Mouse (Mus musculus) limb, embryonic 10.5 days (tissue): ENCODE measurements around the gene Map1lc3b. TPM values are rescaled to one million over a fixed set of nuclear protein-coding genes. Genes with fewer than 3 reads are reported as not detected.

Experiments
- DNase-seq: peaks from one replicate; pipeline ENCODE4 v3.0.0-alpha.2; 2017; ENCODE audit warnings: low spot score
- H3K27ac ChIP-seq: fragments of 300-500 bp; sonication (generic); 2 replicates; pipeline ENCODE4 v1.5.1; 2016; ENCODE audit warnings: mild to moderate bottlenecking
- H3K27me3 ChIP-seq: fragments of 300-500 bp; sonication (generic); 2 replicates; pipeline ENCODE4 v1.6.1; 2016; ENCODE audit warnings: low read depth, mild to moderate bottlenecking; ENCODE audit not compliant: poor library complexity, severe bottlenecking
- H3K36me3 ChIP-seq: fragments of 300-500 bp; sonication (generic); 2 replicates; pipeline ENCODE4 v1.6.1; 2016; ENCODE audit warnings: mild to moderate bottlenecking, moderate library complexity
- H3K4me1 ChIP-seq: fragments of 300-500 bp; sonication (generic); 2 replicates; pipeline ENCODE4 v1.6.1; 2016
- H3K4me3 ChIP-seq: fragments of 300-500 bp; sonication (generic); 2 replicates; pipeline ENCODE4 v1.5.1; 2016; ENCODE audit warnings: mild to moderate bottlenecking, moderate library complexity
- H3K9me3 ChIP-seq: fragments of 300-500 bp; sonication (generic); replicated peaks from 2 replicates; pipeline ENCODE4 v1.6.1; 2016; ENCODE audit warnings: mild to moderate bottlenecking
- WGBS: fragments of 180-500 bp; shearing (Covaris S2); methylation state at CpG from one replicate; pipeline ENCODE4 v1.1.7; 2016; 5-methylcytosine and 5-hydroxymethylcytosine counted together
- polyA plus RNA-seq: library from polyadenylated mRNA; unstranded; fragments of >200 nt; fragmentation: Nextera tagmentation; extraction: Ambion mirVana; gene quantifications from 2 replicates; pipeline ENCODE4 v1.2.1, GENCODE M21; 2016

The Map1lc3b gene
- polyA plus RNA-seq, 1 experiment from 2014 or later: 189 TPM

DNA sequence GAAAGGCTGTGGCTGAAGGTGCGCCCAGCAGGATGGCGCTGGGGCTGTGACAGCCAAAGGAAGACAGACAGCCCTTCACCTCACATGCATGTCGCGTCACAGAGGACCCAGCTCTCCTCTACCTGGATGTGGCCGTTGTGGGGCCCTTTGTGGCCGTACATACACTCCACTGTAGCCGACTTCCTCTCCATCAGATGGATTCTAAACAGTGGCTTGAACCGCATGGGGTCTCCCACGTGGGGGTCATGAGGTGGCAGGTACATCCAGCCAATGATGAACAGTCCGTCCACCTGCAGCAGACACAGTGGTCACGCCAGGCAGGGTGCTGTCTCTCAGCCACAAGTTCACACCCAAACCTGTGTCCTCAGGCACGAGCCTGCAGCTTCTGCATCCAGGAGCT, 30.4 kb upstream of the Map1lc3b start:
- DNase-seq: no peak
- Histone ChIP-seq H3K4me1 (no peaks in the 10 kb centered on the region), H3K27ac (no peak overlapping the region), H3K27me3 (no peaks in the 10 kb centered on the region), H3K36me3 (peaks cover 66% of the 10 kb centered on the region), H3K9me3 (no peaks in the 10 kb centered on the region), H3K4me3 (no peak overlapping the region)
- WGBS: 93% methylated on average over 12 of the region's 12 CpGs

DNA sequence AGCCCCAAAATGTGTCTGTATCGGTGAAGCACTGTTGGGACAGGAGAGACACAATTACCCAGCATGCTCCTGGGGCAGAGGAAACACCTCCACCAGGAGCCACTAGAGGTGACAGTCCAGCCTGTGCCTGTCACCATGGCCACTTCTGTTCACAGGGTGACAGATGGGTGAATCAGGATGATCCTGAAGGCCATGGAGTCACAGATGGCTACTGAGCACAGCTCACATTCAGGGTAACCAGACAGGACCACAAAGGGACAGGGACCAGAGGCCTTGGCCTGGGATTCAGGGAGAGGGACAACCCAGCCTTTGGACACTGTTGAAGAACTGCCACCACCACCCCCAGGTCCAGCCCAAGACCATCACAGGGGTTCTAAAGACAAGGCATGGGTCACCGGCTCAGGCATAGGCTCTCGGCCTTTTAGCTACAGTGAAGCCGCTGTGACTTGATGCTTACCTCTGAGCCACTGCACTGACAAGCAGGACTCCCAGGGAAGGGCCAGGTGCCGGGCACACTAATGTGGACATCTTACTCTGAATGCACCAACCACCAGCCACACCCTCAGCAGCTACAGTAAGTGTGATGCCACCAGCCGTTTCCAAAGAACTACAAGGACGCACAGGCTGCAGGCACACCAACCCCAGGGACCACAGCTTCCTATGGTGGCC, 29.6 kb upstream of the Map1lc3b start:
- Histone ChIP-seq H3K4me1 (peaks cover 6% of the 10 kb centered on the region; the same call in 1 of the 2 replicates), H3K27me3 (no peaks in the 10 kb centered on the region), H3K9me3 (no peaks in the 10 kb centered on the region), H3K36me3 (peaks cover 66% of the 10 kb centered on the region), H3K4me3 (no peak overlapping the region), H3K27ac (no peak overlapping the region)
- WGBS: 93% methylated on average over 7 of the region's 7 CpGs
- no peak for DNase-seq

DNA sequence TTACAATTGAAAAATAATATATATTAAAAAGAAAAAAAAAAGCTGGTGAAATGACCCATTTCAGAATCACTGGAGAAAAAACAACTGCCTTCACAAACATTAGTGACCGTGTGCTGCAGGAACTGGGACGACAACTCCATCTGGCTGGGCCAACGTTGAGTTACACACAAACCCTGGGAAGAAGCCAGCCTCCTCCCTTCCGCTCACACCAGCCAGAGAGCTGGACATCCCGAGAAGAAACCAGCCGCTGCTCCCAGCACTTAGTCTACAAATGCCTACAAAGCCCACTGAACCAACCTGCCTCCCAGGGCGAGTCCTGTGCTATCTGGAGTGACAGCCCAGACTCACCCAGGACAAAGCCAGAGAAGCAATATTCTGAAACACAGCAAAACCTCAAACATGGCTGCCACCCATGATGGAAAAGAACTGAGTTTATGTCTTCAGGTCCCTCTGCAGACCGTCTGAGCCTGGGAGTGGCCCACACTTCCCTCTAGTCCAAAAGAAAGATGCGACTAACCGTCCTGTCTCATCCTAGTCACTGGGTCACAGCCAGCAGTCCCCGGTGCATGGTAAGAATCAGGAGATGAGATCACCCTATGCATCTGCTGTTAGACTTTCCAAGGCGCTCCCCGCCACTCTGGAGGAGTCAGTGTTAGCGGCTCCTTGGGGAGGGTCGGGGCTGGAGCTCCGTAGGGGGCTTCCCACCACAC, 28.4 kb upstream of the Map1lc3b start:
- H3K27ac ChIP-seq: no peak overlapping the region
- H3K4me1 ChIP-seq: peaks cover 6% of the 10 kb centered on the region; the same call in 1 of the 2 replicates
- no peak overlapping the region for H3K4me3 ChIP-seq
- peaks cover 64% of the 10 kb centered on the region for H3K36me3 ChIP-seq
- whole genome bisulfite sequencing: 91% methylated on average over 16 of the region's 16 CpGs
- no peaks in the 10 kb centered on the region for H3K9me3 ChIP-seq
- H3K27me3 ChIP-seq: no peaks in the 10 kb centered on the region
- no peak for DNase-seq

GRCm38 (mm10) chr8:121562941-121563351, 27.2 kb upstream of the Map1lc3b start:
- H3K27ac ChIP-seq: no peak overlapping the region
- no peak overlapping the region for H3K4me3 ChIP-seq
- no peaks in the 10 kb centered on the region for H3K27me3 ChIP-seq
- peaks cover 10% of the 10 kb centered on the region; the same call in 1 of the 2 replicates for H3K4me1 ChIP-seq
- H3K9me3 ChIP-seq: no peaks in the 10 kb centered on the region
- no peak for DNase-seq
- WGBS: 87% methylated on average over 9 of the region's 9 CpGs
- H3K36me3 ChIP-seq: peaks cover 59% of the 10 kb centered on the region

DNA sequence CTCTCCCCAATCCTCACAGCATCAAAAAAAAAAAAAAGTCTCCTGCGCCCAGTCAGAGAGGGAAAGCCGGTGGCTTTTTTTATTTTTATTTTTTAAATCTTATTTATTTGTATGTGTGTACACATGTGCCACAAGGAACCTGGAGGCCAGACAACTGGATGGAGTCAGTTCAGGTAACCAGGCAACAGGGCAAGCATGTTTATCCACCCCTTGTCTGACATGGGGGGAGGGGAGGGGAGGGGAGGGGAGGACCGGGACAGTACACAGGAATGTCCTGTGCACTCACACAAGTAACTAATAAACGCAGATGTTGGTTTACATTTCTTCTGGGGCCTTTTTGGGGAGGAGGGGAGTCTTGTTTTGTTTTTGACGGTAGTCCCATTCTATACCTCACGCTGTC, 26.5 kb upstream of the Map1lc3b start:
- Histone ChIP-seq H3K4me1 (peaks cover 18% of the 10 kb centered on the region; the same call in 1 of the 2 replicates), H3K9me3 (no peaks in the 10 kb centered on the region), H3K27ac (no peak overlapping the region), H3K27me3 (no peaks in the 10 kb centered on the region), H3K4me3 (no peak overlapping the region), H3K36me3 (peaks cover 51% of the 10 kb centered on the region)
- WGBS: 86% methylated on average over 6 of the region's 6 CpGs
- DNase-seq: no peak

- no peak for DNase-seq
- Histone ChIP-seq H3K27ac (no peak overlapping the region), H3K27me3 (no peaks in the 10 kb centered on the region), H3K4me3 (no peak overlapping the region), H3K36me3 (peaks cover 24% of the 10 kb centered on the region), H3K9me3 (no peaks in the 10 kb centered on the region), H3K4me1 (peaks cover 29% of the 10 kb centered on the region)
- 67% methylated on average over 6 of the region's 6 CpGs for WGBS
These were observed 21.8 kb upstream of the Map1lc3b start for GRCm38 (mm10) chr8:121568321-121568720.

- Histone ChIP-seq H3K36me3 (peaks cover 12% of the 10 kb centered on the region), H3K4me1 (peaks cover 24% of the 10 kb centered on the region), H3K4me3 (no peak overlapping the region), H3K27me3 (no peaks in the 10 kb centered on the region), H3K9me3 (no peaks in the 10 kb centered on the region), H3K27ac (no peak overlapping the region)
- no peak for DNase-seq
- WGBS: 84% methylated on average over 21 of the region's 21 CpGs
These were observed 19.8 kb upstream of the Map1lc3b start for GRCm38 (mm10) chr8:121570335-121570734.

GRCm38 (mm10) chr8:121570801-121571200, 19.4 kb upstream of the Map1lc3b start:
- Histone ChIP-seq H3K27me3 (no peaks in the 10 kb centered on the region), H3K27ac (no peak overlapping the region), H3K4me1 (peaks cover 28% of the 10 kb centered on the region), H3K9me3 (no peaks in the 10 kb centered on the region), H3K4me3 (no peak overlapping the region), H3K36me3 (0 out of 2 replicates have a peak, but pooled peaks cover 7% of the 10 kb centered on the region)
- WGBS: 83% methylated on average over 17 of the region's 17 CpGs
- DNase-seq: no peak

DNA sequence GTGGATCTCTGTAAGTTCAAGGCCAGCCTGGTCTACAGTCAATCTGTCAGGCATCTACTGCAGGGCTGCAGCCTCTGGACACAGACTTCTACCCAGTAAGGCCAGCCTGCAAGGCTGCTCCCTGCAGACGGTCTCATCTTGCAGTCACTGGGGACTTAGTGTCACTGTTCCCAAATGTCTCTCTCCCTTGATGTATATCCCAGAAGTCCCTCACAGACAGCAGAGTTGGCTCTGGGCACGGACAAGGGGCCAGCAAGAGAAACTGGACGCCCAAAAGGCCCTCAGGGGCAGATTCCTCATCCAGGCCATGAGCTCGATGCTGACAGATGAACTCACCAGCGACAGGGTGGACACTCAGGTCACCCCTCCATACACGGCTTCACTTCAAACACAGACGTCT, 18.0 kb upstream of the Map1lc3b start:
- WGBS: 70% methylated on average over 7 of the region's 7 CpGs
- H3K27ac ChIP-seq: no peak overlapping the region
- H3K4me3 ChIP-seq: no peak overlapping the region
- no peak for DNase-seq
- no peaks in the 10 kb centered on the region for H3K9me3 ChIP-seq
- H3K4me1 ChIP-seq: peaks cover 36% of the 10 kb centered on the region
- H3K36me3 ChIP-seq: 0 out of 2 replicates have a peak, but pooled peaks cover 2% of the 10 kb centered on the region
- no peaks in the 10 kb centered on the region for H3K27me3 ChIP-seq

DNA sequence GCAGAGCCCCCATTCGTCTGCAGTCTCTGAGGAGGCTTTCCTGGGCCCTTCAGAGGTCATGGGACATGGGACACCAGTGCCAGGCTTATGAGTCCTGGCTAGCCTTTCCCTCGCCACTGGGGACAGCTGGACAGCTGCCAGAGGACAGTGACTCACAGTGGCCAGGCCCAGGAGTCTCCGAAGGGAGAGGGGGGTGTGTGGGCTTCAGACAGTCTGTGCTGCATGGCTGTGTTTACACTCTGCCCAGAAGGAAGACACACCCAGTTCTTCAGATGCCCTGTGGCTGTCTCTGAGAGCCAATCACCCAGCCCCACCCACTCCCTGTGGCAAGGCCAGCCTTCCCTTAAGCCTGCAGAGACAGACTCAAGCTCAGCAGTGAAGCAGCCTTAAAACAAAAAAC, 16.9 kb upstream of the Map1lc3b start:
- Histone ChIP-seq H3K4me1 (peaks cover 39% of the 10 kb centered on the region), H3K9me3 (no peaks in the 10 kb centered on the region), H3K36me3 (0 out of 2 replicates have a peak, but pooled peaks cover 2% of the 10 kb centered on the region), H3K27ac (no peak overlapping the region), H3K4me3 (no peak overlapping the region), H3K27me3 (no peaks in the 10 kb centered on the region)
- no peak for DNase-seq
- 59% methylated on average over 3 of the region's 3 CpGs for WGBS

DNA sequence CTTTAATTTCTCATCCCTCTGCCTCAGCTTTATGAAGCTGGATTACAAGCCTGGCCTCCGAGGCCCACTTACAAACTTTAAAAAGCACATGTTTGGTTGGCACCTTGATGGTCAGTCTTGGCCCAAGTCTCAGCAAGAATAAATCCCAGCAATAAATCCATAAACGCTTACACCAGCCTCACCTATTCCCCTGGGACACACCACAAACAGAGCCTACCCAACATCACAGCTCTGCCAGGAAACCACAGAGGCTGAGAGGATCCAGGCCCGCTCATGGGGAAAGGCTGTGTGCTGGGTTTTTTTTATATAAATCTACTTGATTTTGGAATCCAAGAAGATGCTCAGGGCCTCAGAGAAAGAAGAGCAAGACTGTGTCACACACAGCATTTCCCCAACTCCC, 14.5 kb upstream of the Map1lc3b start:
- Histone ChIP-seq H3K9me3 (no peaks in the 10 kb centered on the region), H3K4me3 (no peak overlapping the region), H3K36me3 (0 out of 2 replicates have a peak, but pooled peaks cover 2% of the 10 kb centered on the region), H3K27me3 (no peaks in the 10 kb centered on the region), H3K4me1 (peaks cover 50% of the 10 kb centered on the region), H3K27ac (no peak overlapping the region)
- DNase-seq: no peak
- 72% methylated on average over 3 of the region's 3 CpGs for WGBS

GRCm38 (mm10) chr8:121577751-121578675, 12.1 kb upstream of the Map1lc3b start:
- peak overlapping the region; percentile 90 for H3K4me3 ChIP-seq
- H3K27ac ChIP-seq: peak overlapping the region; percentile 89
- no peaks in the 10 kb centered on the region for H3K9me3 ChIP-seq
- peaks cover 44% of the 10 kb centered on the region for H3K4me1 ChIP-seq
- no peak for DNase-seq
- H3K36me3 ChIP-seq: no peaks in the 10 kb centered on the region
- WGBS: 4% methylated on average over 44 of the region's 44 CpGs
- no peaks in the 10 kb centered on the region for H3K27me3 ChIP-seq
